26 mouse cellular contexts compared by ENCODE assay signal in the genomic region with DNA sequence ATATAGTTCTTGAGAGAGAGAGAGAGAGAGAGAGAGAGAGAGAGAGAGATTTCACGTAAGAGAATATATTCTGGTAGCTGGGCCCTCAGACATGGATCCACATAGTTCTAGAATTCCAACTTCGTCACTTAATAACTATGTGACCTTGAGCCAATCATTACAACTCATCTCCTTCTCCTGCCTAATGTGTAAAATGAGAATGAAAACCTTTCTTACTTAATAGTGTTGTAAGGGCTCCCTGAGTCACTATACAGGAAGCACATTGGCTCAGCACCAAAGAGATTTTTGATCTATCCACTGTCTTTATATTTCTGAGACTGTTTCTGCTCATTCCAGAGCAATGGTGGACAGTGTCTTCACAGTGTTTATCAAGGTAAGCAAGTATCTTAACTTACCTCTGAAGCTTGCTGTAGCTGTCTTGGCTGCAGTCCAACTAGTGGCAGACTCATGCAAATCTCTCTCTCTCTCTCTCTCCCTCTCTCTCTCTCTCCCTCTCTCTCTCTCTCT. TPM values are rescaled to one million over a fixed set of nuclear protein-coding genes. Genes with fewer than 3 reads are reported as not detected.
A peak's percentile ranks its signal among the peaks of the same experiment; 100 is the strongest.
DNase-seq lines count a peak whose midpoint lies in the region; ATAC-seq and TF ChIP-seq lines count a peak whose summit lies in the region.
"Had no signal": no experiment of that assay in that cellular context is flagged by ENCODE, and none has a peak within 500 bp of the region (broad histone marks: within the 10 kb centered on the region; RNA-seq: fewer than 3 reads in every experiment).

No protein-coding gene starts in this region.

- no peak for TF ChIP-seq EP300 in lung, postnatal 0 days (IDR thresholded peaks at IDR 0.05)

- H3K36me3 ChIP-seq in lung, postnatal 0 days (ENCODE audit: insufficient read depth, low read length): no peaks in the 10 kb centered on the region
- H3K36me3 ChIP-seq in heart, embryonic 10.5 days: no peaks in the 10 kb centered on the region
- H3K36me3 ChIP-seq: G1E; heart, embryonic 13.5 days had no signal

- no peak for TF ChIP-seq CTCF in lung, postnatal 0 days (IDR thresholded peaks at IDR 0.05)
- TF ChIP-seq CTCF in brain, embryonic 14.5 days (IDR thresholded peaks at IDR 0.05; ENCODE audit: borderline replicate concordance, extremely low read depth, insufficient read depth, insufficient read length): no peak

- H3K4me3 ChIP-seq in lung, postnatal 0 days (ENCODE audit: low read depth, low read length): no peak overlapping the region
- H3K4me3 ChIP-seq in heart, embryonic 10.5 days: no peak overlapping the region
- H3K4me3 ChIP-seq: heart, adult 2 months; heart, embryonic 13.5 days had no signal

- no peak overlapping the region for H3K4me2 ChIP-seq in lung, postnatal 0 days (replicated peaks; ENCODE audit: low read depth, low read length)
- H3K4me2 ChIP-seq: heart, embryonic 13.5 days; hindbrain, embryonic 14.5 days had no signal

- no peaks in the 10 kb centered on the region for H3K27me3 ChIP-seq in lung, postnatal 0 days (replicated peaks; ENCODE audit: insufficient read depth, low read length)
- H3K27me3 ChIP-seq in heart, embryonic 10.5 days (ENCODE audit: insufficient read depth, poor library complexity, severe bottlenecking): no peaks in the 10 kb centered on the region
- H3K27me3 ChIP-seq: CH12.LX; heart, embryonic 13.5 days had no signal

- peak; percentile 57 for DNase-seq in lung, postnatal 0 days (ENCODE audit: low spot score)
- no peak for DNase-seq in lung, adult 18-20 months
- peak; percentile 12 for DNase-seq in Muller cell, postnatal 12 days (ENCODE audit: inconsistent ontology term)
- peak; percentile 20 for DNase-seq in brain, embryonic 14.5 days (ENCODE audit: low read depth)
- DNase-seq in heart, adult 8-10 months (ENCODE audit: low spot score): no peak
- no peak for DNase-seq in heart, embryonic 10.5 days (ENCODE audit: low spot score)
- DNase-seq: adrenal gland, postnatal 10 days; adrenal gland, postnatal 36 days; cerebellum, adult 11-12 months; cerebellum, adult 8-10 months; gastrocnemius, postnatal 10 days; gastrocnemius, postnatal 36 days; heart, adult 2 months; heart, postnatal 14 days; heart, postnatal 4 days; kidney, adult 18-20 months had no signal

- no peak for TF ChIP-seq POLR2A in brain, embryonic 14.5 days (IDR thresholded peaks at IDR 0.05; ENCODE audit: borderline replicate concordance, extremely low read depth, insufficient read depth, insufficient read length, poor library complexity, severe bottlenecking)

- no peaks in the 10 kb centered on the region for H3K9me3 ChIP-seq in lung, postnatal 0 days (ENCODE audit: low read length)
- H3K9me3 ChIP-seq in heart, embryonic 10.5 days: no peaks in the 10 kb centered on the region
- H3K9me3 ChIP-seq: heart, embryonic 13.5 days had no signal

- no peaks in the 10 kb centered on the region for H3K4me1 ChIP-seq in lung, postnatal 0 days (ENCODE audit: insufficient read depth, low read depth, low read length)
- no peaks in the 10 kb centered on the region for H3K4me1 ChIP-seq in heart, embryonic 10.5 days
- H3K4me1 ChIP-seq: heart, embryonic 13.5 days had no signal

- 0 out of 2 replicates have a peak, but pooled peaks have one; percentile 16 for ATAC-seq in lung, postnatal 0 days
- ATAC-seq in frontal cortex, adult (ENCODE audit: low TSS enrichment): no peak
- ATAC-seq: forebrain, embryonic 14.5 days; hindbrain, postnatal 0 days; inflammation-experienced regulatory T-cells, adult 6 months; intestine, embryonic 16.5 days had no signal

- 77% methylated on average over 2 of the region's 2 CpGs for WGBS in lung, postnatal 0 days
- WGBS in heart, embryonic 10.5 days: 82% methylated on average over 2 of the region's 2 CpGs

- no peak overlapping the region for H3K27ac ChIP-seq in lung, postnatal 0 days (ENCODE audit: low read length)
- H3K27ac ChIP-seq in heart, embryonic 10.5 days: no peak overlapping the region
- H3K27ac ChIP-seq: heart, adult 2 months; heart, embryonic 13.5 days; hindbrain, embryonic 14.5 days; hindbrain, postnatal 0 days had no signal

- H3K9ac ChIP-seq in lung, postnatal 0 days (replicated peaks; ENCODE audit: low read depth): no peak overlapping the region
- H3K9ac ChIP-seq: heart, embryonic 13.5 days; hindbrain, embryonic 14.5 days had no signal

RNA-seq across cellular contexts. Expression of a gene that starts 36.4 kb away (rescaled TPM):
- polyA plus RNA-seq in lung, postnatal 0 days (2015; fragmentation: Nextera tagmentation; extraction: Ambion mirVana): 6.8 and 10.8 TPM in 2 replicates
- 1.5 and 1.9 TPM in 2 replicates for polyA plus RNA-seq in brain, embryonic 14.5 days (2012; rRNA removed)
- total RNA-seq in heart, adult 8-10 months (2022): under 1 TPM; 0.22 to 0.50 (median 0.36) TPM
- 0.08 and 0.09 TPM in 2 replicates for polyA plus RNA-seq in heart, embryonic 10.5 days (2016; fragmentation: Nextera tagmentation; extraction: Ambion mirVana)
- total RNA-seq: CH12.LX; granulocyte monocyte progenitor cell, adult 5-6 weeks had no signal
- polyA plus RNA-seq: G1E had no signal

Comparison
In these comparisons a context has a peak if more than half of its experiments do, and no peak if none do; other contexts are left out.
1. DNase-seq: peak in lung, postnatal 0 days (single experiment), Muller cell, postnatal 12 days (single experiment) and brain, embryonic 14.5 days (single experiment); none in lung, adult 18-20 months (0 of 2), heart, adult 8-10 months (single experiment) and heart, embryonic 10.5 days (single experiment).